Mouse (Mus musculus) heart, embryonic 11.5 days (tissue): ENCODE results near the gene Arnt. TPM values are rescaled to one million over a fixed set of nuclear protein-coding genes. Genes with fewer than 3 reads are reported as not detected.
A peak's percentile ranks its signal among the peaks of the same experiment; 100 is the strongest.

ENCODE experiments used
- ATAC-seq: fragments of 200-750 bp; cut with Nextera tagmentation; replicated peaks from 2 replicates; pipeline ENCODE4 v1.8.0; 2017; ENCODE audit warnings: moderate library complexity; ENCODE audit not compliant: insufficient number of reproducible peaks, low FRiP score, low TSS enrichment
- H3K27ac ChIP-seq: fragments of 300-500 bp; sonication (generic); 2 replicates; pipeline ENCODE4 v1.5.1; 2014; ENCODE audit warnings: mild to moderate bottlenecking, low read depth, low read length
- H3K27me3 ChIP-seq: fragments of 300-500 bp; sonication (generic); 2 replicates; pipeline ENCODE4 v1.6.1; 2014; ENCODE audit warnings: mild to moderate bottlenecking, low read length, mixed read lengths; ENCODE audit not compliant: control insufficient read depth, insufficient read depth
- H3K36me3 ChIP-seq: fragments of 300-500 bp; sonication (generic); 2 replicates; pipeline ENCODE4 v1.6.1; 2014; ENCODE audit warnings: mild to moderate bottlenecking, low read length, moderate library complexity, mixed read lengths; ENCODE audit not compliant: control insufficient read depth, insufficient read depth
- H3K4me1 ChIP-seq: fragments of 300-500 bp; sonication (generic); 2 replicates; pipeline ENCODE4 v1.6.1; 2014; ENCODE audit warnings: low read length; ENCODE audit not compliant: control insufficient read depth, insufficient read depth
- H3K4me2 ChIP-seq: fragments of 300-500 bp; sonication (generic); 2 replicates; pipeline ENCODE4 v1.6.1; 2014; ENCODE audit warnings: mild to moderate bottlenecking, moderate library complexity
- H3K4me3 ChIP-seq: fragments of 300-500 bp; sonication (generic); 2 replicates; pipeline ENCODE4 v1.5.1; 2014; ENCODE audit warnings: low read depth, low read length
- H3K9ac ChIP-seq: fragments of 300-500 bp; sonication (generic); 2 replicates; pipeline ENCODE4 v1.6.1; 2014; ENCODE audit warnings: mild to moderate bottlenecking, low read depth, low read length, moderate library complexity
- H3K9me3 ChIP-seq: fragments of 300-500 bp; sonication (generic); replicated peaks from 2 replicates; pipeline ENCODE4 v1.6.1; 2016; ENCODE audit warnings: low read length; ENCODE audit not compliant: control insufficient read depth
- WGBS: fragments of 180-500 bp; shearing (Covaris S2); extraction: QIAGEN DNeasy Blood & Tissue Kit; methylation state at CpG from one replicate; pipeline ENCODE4 v1.1.7; 2014; ENCODE audit not compliant: insufficient replicate concordance; 5-methylcytosine and 5-hydroxymethylcytosine counted together
- polyA plus RNA-seq: library from polyadenylated mRNA; unstranded; fragments of >200 nt; fragmentation: Nextera tagmentation; extraction: Ambion mirVana; gene quantifications from 2 replicates; pipeline ENCODE4 v1.2.1, GENCODE M21; 2014

Gene Arnt
- polyA plus RNA-seq, 1 experiment from 2014 or later, result 20.6 TPM

- H3K4me2 ChIP-seq, result no peak overlapping the region
- H3K4me1 ChIP-seq, result no peaks in the 10 kb centered on the region
- no peaks in the 10 kb centered on the region for H3K27me3 ChIP-seq
- H3K9ac ChIP-seq, result no peak overlapping the region
- no peak overlapping the region for H3K4me3 ChIP-seq
- no peak overlapping the region for H3K27ac ChIP-seq
- WGBS, result 52% methylated on average over 6 of the region's 6 CpGs
- no peaks in the 10 kb centered on the region for H3K9me3 ChIP-seq
- no peak for ATAC-seq
- no peaks in the 10 kb centered on the region for H3K36me3 ChIP-seq
Measured at GRCm38 (mm10) chr3:95509348-95509747, 75.2 kb downstream of the Arnt start.

- no peak overlapping the region for H3K9ac ChIP-seq
- no peak for ATAC-seq
- no peaks in the 10 kb centered on the region for H3K36me3 ChIP-seq
- 75% methylated on average over 9 of the region's 9 CpGs for WGBS
- no peak overlapping the region for H3K27ac ChIP-seq
- H3K4me3 ChIP-seq, result no peak overlapping the region
- H3K4me1 ChIP-seq, result no peaks in the 10 kb centered on the region
- H3K9me3 ChIP-seq, result no peaks in the 10 kb centered on the region
- H3K4me2 ChIP-seq, result no peak overlapping the region
- H3K27me3 ChIP-seq, result no peaks in the 10 kb centered on the region
Measured at GRCm38 (mm10) chr3:95511611-95512180, 77.5 kb downstream of the Arnt start.

- no peak overlapping the region for H3K4me2 ChIP-seq
- H3K4me3 ChIP-seq, result no peak overlapping the region
- H3K27me3 ChIP-seq, result no peaks in the 10 kb centered on the region
- peak overlapping the region; percentile 17; the same call in 1 of the 2 replicates for H3K9ac ChIP-seq
- peak; percentile 82 for ATAC-seq
- H3K36me3 ChIP-seq, result no peaks in the 10 kb centered on the region
- no peaks in the 10 kb centered on the region for H3K4me1 ChIP-seq
- no peaks in the 10 kb centered on the region for H3K9me3 ChIP-seq
- H3K27ac ChIP-seq, result peak overlapping the region; percentile 78
- WGBS, result 67% methylated on average over 3 of the region's 3 CpGs
Measured at GRCm38 (mm10) chr3:95516614-95517041, 82.4 kb downstream of the Arnt start.

GRCm38 (mm10) chr3:95517493-95517898 lies 83.3 kb downstream of the Arnt start:
- no peak overlapping the region for H3K4me2 ChIP-seq
- ATAC-seq, result no peak
- no peaks in the 10 kb centered on the region for H3K9me3 ChIP-seq
- H3K27me3 ChIP-seq, result no peaks in the 10 kb centered on the region
- peak overlapping the region; percentile 78 for H3K27ac ChIP-seq
- no peak overlapping the region for H3K9ac ChIP-seq
- H3K4me3 ChIP-seq, result no peak overlapping the region
- no peaks in the 10 kb centered on the region for H3K4me1 ChIP-seq
- H3K36me3 ChIP-seq, result no peaks in the 10 kb centered on the region
- 17% methylated on average over 10 of the region's 10 CpGs for WGBS

- no peak overlapping the region for H3K4me3 ChIP-seq
- WGBS, result 75% methylated on average over 7 of the region's 7 CpGs
- H3K27me3 ChIP-seq, result no peaks in the 10 kb centered on the region
- no peaks in the 10 kb centered on the region for H3K9me3 ChIP-seq
- H3K9ac ChIP-seq, result 0 out of 2 replicates have a peak overlapping the region, but pooled peaks have one; percentile 22
- no peaks in the 10 kb centered on the region for H3K4me1 ChIP-seq
- ATAC-seq, result no peak
- no peaks in the 10 kb centered on the region for H3K36me3 ChIP-seq
- H3K4me2 ChIP-seq, result no peak overlapping the region
- peak overlapping the region; percentile 80 for H3K27ac ChIP-seq
Measured at GRCm38 (mm10) chr3:95518891-95519290, 84.7 kb downstream of the Arnt start.

- no peak overlapping the region for H3K4me2 ChIP-seq
- H3K27me3 ChIP-seq, result no peaks in the 10 kb centered on the region
- no peaks in the 10 kb centered on the region for H3K9me3 ChIP-seq
- H3K27ac ChIP-seq, result peak overlapping the region; percentile 80
- peak; percentile 71 for ATAC-seq
- H3K9ac ChIP-seq, result no peak overlapping the region
- no peaks in the 10 kb centered on the region for H3K4me1 ChIP-seq
- no peak overlapping the region for H3K4me3 ChIP-seq
- WGBS, result 63% methylated on average over 2 of the region's 2 CpGs
- no peaks in the 10 kb centered on the region for H3K36me3 ChIP-seq
Measured at GRCm38 (mm10) chr3:95519315-95519714, 85.1 kb downstream of the Arnt start.

- WGBS, result 80% methylated on average over 3 of the region's 3 CpGs
- Histone ChIP-seq H3K4me1 (no peaks in the 10 kb centered on the region), H3K36me3 (no peaks in the 10 kb centered on the region), H3K4me3 (no peak overlapping the region), H3K27ac (peak overlapping the region; percentile 57; the same call in 1 of the 2 replicates), H3K9me3 (no peaks in the 10 kb centered on the region), H3K9ac (no peak overlapping the region), H3K4me2 (no peak overlapping the region), H3K27me3 (no peaks in the 10 kb centered on the region)
- no peak for ATAC-seq
Measured at GRCm38 (mm10) chr3:95520100-95520499, 85.9 kb downstream of the Arnt start.

- no peaks in the 10 kb centered on the region for H3K4me1 ChIP-seq
- H3K4me2 ChIP-seq, result no peak overlapping the region
- H3K27me3 ChIP-seq, result no peaks in the 10 kb centered on the region
- H3K9ac ChIP-seq, result no peak overlapping the region
- no peaks in the 10 kb centered on the region for H3K9me3 ChIP-seq
- 81% methylated on average over 10 of the region's 10 CpGs for WGBS
- no peak overlapping the region for H3K4me3 ChIP-seq
- no peak overlapping the region for H3K27ac ChIP-seq
- ATAC-seq, result no peak
- H3K36me3 ChIP-seq, result no peaks in the 10 kb centered on the region
Measured at GRCm38 (mm10) chr3:95521168-95521567, 87.0 kb downstream of the Arnt start.

GRCm38 (mm10) chr3:95523662-95524061 lies 89.5 kb downstream of the Arnt start:
- Histone ChIP-seq H3K4me1 (no peaks in the 10 kb centered on the region), H3K4me3 (no peak overlapping the region), H3K27me3 (no peaks in the 10 kb centered on the region), H3K27ac (no peak overlapping the region), H3K9me3 (no peaks in the 10 kb centered on the region), H3K36me3 (no peaks in the 10 kb centered on the region), H3K9ac (no peak overlapping the region), H3K4me2 (no peak overlapping the region)
- WGBS, result 63% methylated on average over 3 of the region's 3 CpGs
- ATAC-seq, result no peak
